Mouse (Mus musculus) gastrocnemius, adult 8-10 months (tissue): ENCODE measurements around the gene Radil. TPM values are rescaled to one million over a fixed set of nuclear protein-coding genes. Genes with fewer than 3 reads are reported as not detected.
A peak's percentile ranks its signal among the peaks of the same experiment; 100 is the strongest.

Source experiments
- DNase-seq, 2 experiments: peaks; one replicate each; pipeline ENCODE4 v3.0.0; 2022; ENCODE audit warnings: low spot score in 2 of 2
- total RNA-seq, 4 experiments: library from RNA; stranded (reverse); gene quantifications; 2 replicates each; pipeline ENCODE4 v1.2.4; 2022

The Radil gene
- total RNA-seq, 4 experiments from 2014 or later: 0.75 to 1.2 (median 1.1) TPM

DNA sequence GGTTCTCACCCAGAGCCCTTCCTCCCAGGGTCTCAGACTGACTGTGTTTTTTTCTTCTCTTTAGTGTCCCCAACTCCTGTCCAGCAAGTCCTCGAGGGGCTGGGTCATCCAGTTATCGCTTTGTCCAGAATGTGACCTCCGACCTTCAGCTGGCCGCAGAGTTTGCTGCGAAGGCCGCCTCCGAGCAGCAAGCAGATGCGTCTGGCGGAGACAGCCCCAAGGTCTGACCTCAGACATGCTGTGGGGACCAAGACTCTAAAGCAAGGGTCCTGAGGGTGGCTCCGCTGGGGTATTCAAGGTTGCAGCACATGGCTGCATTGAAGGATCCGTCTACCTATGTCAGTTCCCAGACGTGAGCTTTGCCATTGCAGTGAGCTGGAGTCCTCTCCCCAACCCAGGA, 102.3 kb downstream of the Radil start:
- DNase-seq: no peak

DNA sequence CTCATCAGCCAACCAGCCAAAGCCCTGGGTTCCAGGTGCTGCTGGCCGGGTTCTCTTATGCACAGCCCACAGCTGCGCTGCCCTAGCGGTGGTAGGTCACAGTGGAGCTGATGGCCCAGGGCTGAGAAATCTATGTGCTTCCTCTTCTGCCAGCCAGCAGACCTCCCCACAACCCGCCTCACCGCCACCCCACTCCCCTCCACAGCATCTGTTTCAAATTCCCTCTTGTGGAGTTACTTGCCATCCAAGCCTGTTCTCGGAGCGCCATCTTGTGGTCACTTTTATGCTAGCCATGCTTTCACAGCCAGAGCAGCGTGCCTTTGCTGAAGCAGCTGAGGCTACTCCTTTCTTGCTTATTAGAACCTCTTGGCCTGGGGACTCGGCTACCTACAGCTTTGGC, 102.8 kb downstream of the Radil start:
- peak; percentile 79 to 81 for DNase-seq

DNA sequence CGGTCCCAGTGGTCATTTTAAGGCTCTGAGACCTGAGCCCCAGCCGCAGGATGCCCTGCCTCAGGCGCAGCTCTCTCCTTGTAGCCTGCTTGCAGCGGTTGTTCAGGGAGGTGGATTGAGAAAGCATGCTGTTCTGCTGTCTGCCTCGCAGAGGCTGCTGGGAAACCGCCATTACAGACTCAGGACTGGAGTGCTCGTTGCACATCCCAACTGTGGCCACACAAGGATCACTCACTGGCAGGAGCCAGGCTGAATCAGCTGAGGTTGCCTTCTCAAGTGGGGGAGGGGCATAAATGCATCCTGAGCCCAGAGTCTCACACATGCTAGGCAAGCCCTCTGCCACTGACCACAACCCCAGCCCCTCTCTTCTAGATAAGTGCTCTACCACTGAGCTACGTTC, 105.2 kb downstream of the Radil start:
- no peak for DNase-seq

DNA sequence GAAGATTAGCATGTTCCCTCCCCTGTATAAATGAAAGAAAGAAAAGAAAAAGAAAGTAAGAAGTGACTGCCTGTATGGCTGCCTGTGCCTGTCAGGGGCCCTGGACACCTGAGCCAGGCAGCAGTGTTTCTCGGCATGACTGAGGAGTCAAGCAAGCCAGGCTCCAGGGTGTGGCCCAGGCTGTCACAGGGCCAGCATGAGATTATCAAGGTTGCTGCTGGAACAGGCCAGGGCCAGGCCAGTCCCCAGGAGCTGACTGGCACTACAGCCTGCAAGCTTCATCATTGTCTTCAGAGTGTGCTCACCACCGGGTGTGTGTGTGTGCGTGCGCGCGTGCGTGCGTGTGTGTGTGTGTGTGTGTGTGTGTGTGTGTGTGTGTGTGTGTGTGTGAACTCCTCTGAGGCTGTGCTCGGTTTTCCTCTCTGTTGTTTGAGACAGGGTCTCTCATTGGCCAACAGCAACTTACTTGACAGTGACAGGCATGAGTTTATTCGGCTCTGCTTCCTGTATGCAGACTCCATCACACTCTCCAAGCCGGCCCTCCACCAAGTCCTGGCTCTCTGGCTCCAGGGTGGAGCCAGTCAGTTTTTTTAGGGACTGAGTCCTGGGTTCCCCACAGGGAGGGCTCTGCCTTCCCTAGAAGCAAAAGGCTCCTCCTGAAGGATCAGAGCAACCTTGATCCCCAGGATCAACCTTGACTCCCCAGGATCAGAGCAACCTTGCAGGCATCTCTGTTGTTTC, 105.9 kb downstream of the Radil start:
- DNase-seq: peak; percentile 45 to 68

DNA sequence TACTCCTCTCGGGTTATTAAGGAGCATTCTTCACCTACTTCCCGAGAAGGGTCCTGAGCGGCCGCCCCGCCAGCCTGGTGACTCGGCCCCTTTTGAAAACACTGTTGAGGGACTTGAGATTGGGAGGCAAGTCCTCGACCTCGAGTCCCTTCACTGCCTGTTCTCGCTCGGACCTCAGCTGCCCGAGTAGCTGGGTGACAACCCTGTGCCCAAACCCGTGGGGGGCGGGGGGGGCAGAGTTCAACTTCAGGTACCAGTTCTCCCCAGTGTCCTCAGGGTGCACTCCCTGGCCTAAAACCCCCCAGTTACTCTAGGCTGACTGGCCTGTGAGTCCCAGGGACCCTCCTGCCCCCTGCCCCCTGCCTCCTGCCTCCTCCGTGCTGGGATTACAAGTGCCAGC, 106.9 kb downstream of the Radil start:
- DNase-seq: no peak

DNA sequence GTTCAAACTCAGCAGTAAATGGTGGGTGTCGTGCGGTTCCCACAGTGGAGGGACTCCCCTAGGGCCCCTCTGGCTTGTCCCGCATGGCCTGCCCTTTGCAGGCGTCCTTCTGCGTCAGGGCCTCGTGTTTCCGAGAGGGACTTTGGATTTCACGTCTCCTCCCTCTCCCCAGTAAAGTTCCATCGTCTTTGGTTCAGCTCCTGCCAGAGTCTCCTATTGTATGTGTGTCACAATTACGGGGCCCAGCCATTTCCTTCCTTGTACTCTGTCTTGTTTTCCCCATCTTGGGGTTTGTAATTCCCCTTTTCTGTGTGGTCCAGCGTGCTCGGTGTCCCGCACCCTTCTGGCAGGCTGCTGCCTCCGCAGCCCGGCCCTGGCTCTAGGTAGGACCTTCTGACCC, 107.4 kb downstream of the Radil start:
- no peak for DNase-seq

DNA sequence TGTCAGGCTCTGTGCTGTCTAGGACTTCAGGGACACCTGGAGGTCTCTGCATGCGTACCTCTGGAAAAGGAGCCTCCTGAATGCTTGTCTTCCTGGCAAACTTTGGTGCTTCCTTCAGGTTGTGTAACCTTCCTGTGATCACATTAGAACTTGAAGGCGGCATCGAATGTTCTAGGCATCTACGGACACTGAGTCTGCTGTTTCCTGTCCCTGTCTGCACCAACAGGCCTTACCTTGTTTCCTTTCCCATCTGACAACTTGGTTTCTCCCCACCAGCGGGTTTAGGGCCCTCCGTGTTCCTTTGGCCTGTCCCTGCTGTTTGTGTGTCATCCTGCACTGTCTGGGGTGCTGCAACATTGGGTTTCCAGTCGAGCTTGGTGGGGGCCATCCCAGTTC, 108.9 kb downstream of the Radil start:
- no peak for DNase-seq

DNA sequence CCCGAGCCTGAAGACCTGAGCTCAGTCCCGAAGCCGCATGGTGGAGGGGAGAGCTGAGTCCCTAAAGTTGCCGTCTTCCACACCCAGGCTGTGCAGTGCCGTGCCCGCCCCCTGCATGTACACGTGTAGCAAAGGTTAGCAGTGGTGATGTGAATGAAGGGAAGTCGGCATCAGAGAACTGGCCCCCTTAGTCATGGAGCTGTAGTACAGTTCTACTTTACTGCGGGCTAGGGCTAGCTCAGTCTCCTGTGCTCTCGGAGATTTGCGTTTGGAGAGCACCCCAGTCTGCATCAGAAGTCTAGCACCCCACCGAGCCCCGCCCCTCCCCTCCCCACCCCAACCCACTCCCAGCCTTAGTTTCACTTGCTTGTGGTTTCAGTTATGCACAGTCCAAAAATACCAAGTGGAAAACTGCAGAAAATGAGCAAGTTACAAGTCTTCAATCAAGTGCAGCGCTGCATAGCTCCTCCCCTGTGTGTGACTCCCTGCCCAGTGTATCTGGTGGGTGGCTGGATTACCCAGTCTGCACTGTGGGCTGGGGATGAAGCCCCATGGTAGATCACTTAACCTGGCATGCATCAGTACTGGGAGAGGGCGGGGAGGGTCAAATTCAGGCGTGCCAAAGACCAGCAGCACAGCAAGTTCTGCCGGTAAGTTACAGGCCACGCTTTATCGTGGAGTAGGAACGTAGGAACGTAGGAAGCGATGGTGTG, 109.4 kb downstream of the Radil start:
- DNase-seq: no peak

DNA sequence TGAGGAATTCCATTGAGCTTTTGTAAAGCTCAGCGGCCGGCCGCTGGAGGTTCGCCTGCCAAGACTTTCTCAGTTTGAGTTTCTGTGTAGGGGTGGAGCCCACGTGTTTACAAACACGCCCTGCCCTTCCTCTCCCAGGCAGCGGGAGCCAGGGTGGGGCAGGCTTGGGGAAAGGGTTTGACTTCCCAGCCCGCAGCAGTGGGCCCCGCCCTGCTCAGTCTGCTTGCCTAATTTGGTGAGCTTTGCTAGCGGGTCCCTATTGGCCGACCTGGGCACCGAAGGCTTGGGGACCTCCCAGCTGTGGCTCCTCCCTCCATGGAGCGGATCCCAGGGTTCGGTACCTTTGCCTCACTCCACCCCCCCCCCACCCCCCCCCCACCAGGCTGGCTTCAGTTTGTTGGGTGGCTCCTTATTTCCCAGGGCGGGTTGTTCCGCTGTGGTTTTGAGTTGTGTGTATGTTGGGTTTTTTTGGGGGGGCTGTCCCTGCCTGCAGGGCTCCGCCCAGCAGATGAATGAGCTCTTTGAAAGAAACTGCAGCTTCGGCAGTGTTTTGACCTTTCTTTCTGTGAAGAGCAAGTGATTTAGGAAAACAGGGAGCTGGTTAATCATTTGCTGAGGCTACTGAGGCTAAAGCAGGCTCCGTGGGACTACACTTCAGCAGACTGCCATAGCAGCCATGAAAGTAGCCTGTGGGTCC, 110.3 kb downstream of the Radil start:
- peak; percentile 96 to 98 for DNase-seq

DNA sequence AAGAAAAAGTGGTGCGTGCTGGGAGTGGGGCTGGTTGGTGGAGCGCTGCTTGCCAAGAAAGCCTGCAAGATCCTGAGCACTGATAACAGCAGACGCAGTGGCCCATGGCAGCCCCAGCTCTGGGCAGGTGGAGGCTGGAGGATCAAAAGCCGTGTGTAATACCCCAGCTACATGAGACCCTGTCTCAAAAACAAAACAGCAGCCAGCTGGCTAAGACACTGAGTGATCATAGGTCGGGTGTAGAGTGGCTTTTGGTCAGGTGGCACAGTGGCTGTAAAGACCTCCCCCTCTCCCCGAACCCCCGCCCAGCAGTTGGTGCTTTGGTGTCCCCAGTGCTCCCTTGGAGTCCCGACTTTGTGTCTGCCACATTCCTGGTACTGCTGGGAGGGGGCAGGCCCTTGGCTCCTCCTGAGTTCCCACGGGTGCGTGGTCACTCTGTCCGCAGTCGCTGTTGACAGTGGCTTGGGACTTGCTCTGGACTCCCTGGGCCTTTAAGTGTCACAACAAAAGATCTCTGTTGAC, 110.9 kb downstream of the Radil start:
- DNase-seq: peak; percentile 38 to 61

DNA sequence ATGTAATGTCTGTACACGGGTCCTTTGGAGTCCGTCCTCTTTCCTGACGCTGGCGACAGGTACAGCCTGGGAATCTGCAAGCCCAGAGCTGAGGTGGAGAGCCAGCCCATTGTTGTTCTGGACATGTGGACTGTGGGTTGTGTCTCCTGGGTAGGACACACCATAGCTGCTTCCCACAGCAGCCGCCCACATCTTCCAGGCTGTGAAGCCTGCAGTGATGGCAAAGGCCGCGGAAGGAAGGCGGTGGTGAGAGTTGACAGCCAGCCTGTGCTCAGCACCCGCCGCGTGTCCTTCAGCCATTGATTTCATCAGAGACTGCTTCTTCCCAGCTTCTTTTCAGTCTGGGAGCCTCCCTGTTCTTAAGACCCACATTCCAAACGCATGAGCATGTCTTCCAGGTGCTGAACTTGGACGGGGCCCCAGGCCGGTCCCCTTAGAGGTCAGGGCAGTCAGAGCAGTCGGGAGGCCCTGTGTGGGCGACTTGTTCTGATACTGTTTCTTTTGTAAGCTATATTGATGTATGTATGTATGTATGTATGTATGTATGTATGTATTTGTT, 112.4 kb downstream of the Radil start:
- DNase-seq: peak in 1 of 2 experiments; percentile 39

DNA sequence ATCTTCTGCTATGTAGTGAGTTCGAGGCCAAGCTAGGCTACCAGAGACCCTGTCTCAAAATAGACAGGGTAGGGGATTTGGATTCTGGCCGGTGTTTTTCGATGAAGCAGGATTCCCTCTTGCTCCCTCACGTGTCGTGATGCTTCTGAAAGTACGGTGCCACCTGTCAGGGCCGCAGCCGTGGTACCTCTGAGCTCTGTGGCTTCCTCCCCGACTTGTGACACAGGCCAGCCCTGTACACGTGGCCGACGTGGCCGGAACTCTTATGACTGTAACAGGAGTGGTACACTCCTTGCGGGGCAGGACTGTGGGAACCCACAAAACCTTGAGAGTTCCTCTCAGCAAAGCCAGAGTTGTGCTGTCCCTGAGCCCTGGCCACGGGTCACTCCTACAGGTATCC, 115.2 kb downstream of the Radil start:
- no peak for DNase-seq

Other genes starting within 250 kb of the Radil start
- gene Foxk1, start 149.6 kb downstream of the Radil start, total RNA-seq: 10 to 100 TPM; 15.6 to 20.9 (median 17.7) TPM
- 1 to 10 TPM; 3.7 to 5.0 (median 4.1) TPM for gene Ap5z1, start 87.2 kb downstream of the Radil start, total RNA-seq
- gene Papolb, start 21.0 kb downstream of the Radil start, total RNA-seq: under 1 TPM in 1 of 4 experiments, not detected in 3; 0.12 TPM
- gene Mmd2, start 57.7 kb upstream of the Radil start, total RNA-seq: under 1 TPM in 1 of 4 experiments, not detected in 3; 0.40 TPM
- gene Wipi2, start 76.6 kb upstream of the Radil start, total RNA-seq: 10 to 100 TPM; 27.1 to 33.4 (median 29.2) TPM
- under 1 TPM in 1 of 4 experiments, not detected in 3; 0.29 TPM for gene Slc29a4, start 141.4 kb upstream of the Radil start, total RNA-seq